Mouse (Mus musculus): ENCODE measurements at regions not wholly inside any gene's neighbourhood (a gene's known extent, or its start where the extent isn't known, plus 50 kb on each side); places are given as distances from the start of the nearest gene placed in this dataset.

GRCm38 (mm10) chr2:172623707-172624106 is 74.3 kb downstream of the Tfap2c start:
- no peak for TF ChIP-seq EP300 (IDR thresholded peaks at IDR 0.05; ENCODE audit: low read depth)
- TF ChIP-seq CTCF (IDR thresholded peaks at IDR 0.05; ENCODE audit: low read depth), result no peak
- H3K4me3 ChIP-seq (ENCODE audit: insufficient read depth in 1 of 2, low read depth in 2 of 2, low read length in 2 of 2), result no peak overlapping the region
- H3K9me3 ChIP-seq (ENCODE audit: control insufficient read depth, low read length), result no peaks in the 10 kb centered on the region
- no peak for DNase-seq (ENCODE audit: low read depth in 3 of 3, low spot score in 3 of 3)
- H3K4me2 ChIP-seq (ENCODE audit: low read depth), result no peak overlapping the region
- no peaks in the 10 kb centered on the region for H3K36me3 ChIP-seq (replicated peaks; ENCODE audit: control insufficient read depth, insufficient read depth, low read depth)
- 10% methylated on average over 14 of the region's 14 CpGs for WGBS (ENCODE audit: insufficient replicate concordance)
- H3K4me1 ChIP-seq (replicated peaks; ENCODE audit: control insufficient read depth in 2 of 2, insufficient read depth in 2 of 2, low read length in 1 of 2), result no peaks in the 10 kb centered on the region
- H3K9ac ChIP-seq (replicated peaks), result no peak overlapping the region
- no peak overlapping the region for H3K27ac ChIP-seq
- ATAC-seq (ENCODE audit: insufficient read depth), result no peak
- peaks cover 4% of the 10 kb centered on the region for H3K27me3 ChIP-seq (ENCODE audit: control insufficient read depth, insufficient read depth, low read length)

GRCm38 (mm10) chr2:172627353-172628306 is 78.2 kb downstream of the Tfap2c start:
- Histone ChIP-seq H3K36me3 (replicated peaks; ENCODE audit: control insufficient read depth, insufficient read depth, low read depth) (no peaks in the 10 kb centered on the region), H3K4me3 (ENCODE audit: insufficient read depth in 1 of 2, low read depth in 2 of 2, low read length in 2 of 2) (no peak overlapping the region), H3K9ac (replicated peaks) (no peak overlapping the region), H3K4me2 (ENCODE audit: low read depth) (no peak overlapping the region), H3K9me3 (ENCODE audit: control insufficient read depth, low read length) (no peaks in the 10 kb centered on the region), H3K4me1 (replicated peaks; ENCODE audit: control insufficient read depth in 2 of 2, insufficient read depth in 2 of 2, low read length in 1 of 2) (no peaks in the 10 kb centered on the region), H3K27ac (no peak overlapping the region), H3K27me3 (ENCODE audit: control insufficient read depth, insufficient read depth, low read length) (peaks cover 4% of the 10 kb centered on the region)
- ATAC-seq (ENCODE audit: insufficient read depth), result no peak
- TF ChIP-seq EP300 (IDR thresholded peaks at IDR 0.05; ENCODE audit: low read depth) (no peak), CTCF (IDR thresholded peaks at IDR 0.05; ENCODE audit: low read depth) (no peak)
- no peak for DNase-seq (ENCODE audit: low read depth in 3 of 3, low spot score in 3 of 3)
- 61% methylated on average over 20 of the region's 20 CpGs for WGBS (ENCODE audit: insufficient replicate concordance)

- Histone ChIP-seq H3K4me1 (replicated peaks; ENCODE audit: control insufficient read depth in 2 of 2, insufficient read depth in 2 of 2, low read length in 1 of 2) (no peaks in the 10 kb centered on the region), H3K27ac (no peak overlapping the region), H3K9me3 (ENCODE audit: control insufficient read depth, low read length) (no peaks in the 10 kb centered on the region), H3K27me3 (ENCODE audit: control insufficient read depth, insufficient read depth, low read length) (no peaks in the 10 kb centered on the region), H3K4me3 (ENCODE audit: insufficient read depth in 1 of 2, low read depth in 2 of 2, low read length in 2 of 2) (no peak overlapping the region), H3K9ac (replicated peaks) (no peak overlapping the region), H3K4me2 (ENCODE audit: low read depth) (no peak overlapping the region), H3K36me3 (replicated peaks; ENCODE audit: control insufficient read depth, insufficient read depth, low read depth) (no peaks in the 10 kb centered on the region)
- TF ChIP-seq CTCF (IDR thresholded peaks at IDR 0.05; ENCODE audit: low read depth) (no peak), EP300 (IDR thresholded peaks at IDR 0.05; ENCODE audit: low read depth) (no peak)
- DNase-seq (ENCODE audit: low read depth in 3 of 3, low spot score in 3 of 3) (no peak), ATAC-seq (ENCODE audit: insufficient read depth) (no peak)
- WGBS (ENCODE audit: insufficient replicate concordance), result 49% methylated on average over 3 of the region's 3 CpGs
Measured at GRCm38 (mm10) chr2:172630333-172630732, 80.9 kb downstream of the Tfap2c start.

- WGBS (ENCODE audit: insufficient replicate concordance), result 55% methylated on average over 11 of the region's 11 CpGs
- no peaks in the 10 kb centered on the region for H3K27me3 ChIP-seq (ENCODE audit: control insufficient read depth, insufficient read depth, low read length)
- no peak overlapping the region for H3K27ac ChIP-seq
- H3K36me3 ChIP-seq (replicated peaks; ENCODE audit: control insufficient read depth, insufficient read depth, low read depth), result no peaks in the 10 kb centered on the region
- no peaks in the 10 kb centered on the region for H3K4me1 ChIP-seq (replicated peaks; ENCODE audit: control insufficient read depth in 2 of 2, insufficient read depth in 2 of 2, low read length in 1 of 2)
- H3K4me2 ChIP-seq (ENCODE audit: low read depth), result no peak overlapping the region
- TF ChIP-seq EP300 (IDR thresholded peaks at IDR 0.05; ENCODE audit: low read depth), result no peak
- no peak for TF ChIP-seq CTCF (IDR thresholded peaks at IDR 0.05; ENCODE audit: low read depth)
- ATAC-seq (ENCODE audit: insufficient read depth) (no peak), DNase-seq (ENCODE audit: low read depth in 3 of 3, low spot score in 3 of 3) (no peak)
- H3K4me3 ChIP-seq (ENCODE audit: insufficient read depth in 1 of 2, low read depth in 2 of 2, low read length in 2 of 2), result no peak overlapping the region
- H3K9ac ChIP-seq (replicated peaks), result no peak overlapping the region
- H3K9me3 ChIP-seq (ENCODE audit: control insufficient read depth, low read length), result no peaks in the 10 kb centered on the region
Measured at GRCm38 (mm10) chr2:172642616-172643015, 93.2 kb downstream of the Tfap2c start.

GRCm38 (mm10) chr2:172643860-172644259 is 94.5 kb downstream of the Tfap2c start:
- H3K27ac ChIP-seq, result no peak overlapping the region
- no peak for TF ChIP-seq CTCF (IDR thresholded peaks at IDR 0.05; ENCODE audit: low read depth)
- no peak for TF ChIP-seq EP300 (IDR thresholded peaks at IDR 0.05; ENCODE audit: low read depth)
- DNase-seq (ENCODE audit: low read depth in 3 of 3, low spot score in 3 of 3), result no peak
- ATAC-seq (ENCODE audit: insufficient read depth), result no peak
- H3K4me1 ChIP-seq (replicated peaks; ENCODE audit: control insufficient read depth in 2 of 2, insufficient read depth in 2 of 2, low read length in 1 of 2), result no peaks in the 10 kb centered on the region
- H3K9me3 ChIP-seq (ENCODE audit: control insufficient read depth, low read length), result no peaks in the 10 kb centered on the region
- no peaks in the 10 kb centered on the region for H3K36me3 ChIP-seq (replicated peaks; ENCODE audit: control insufficient read depth, insufficient read depth, low read depth)
- 14% methylated on average over 12 of the region's 12 CpGs for WGBS (ENCODE audit: insufficient replicate concordance)
- no peak overlapping the region for H3K4me2 ChIP-seq (ENCODE audit: low read depth)
- H3K4me3 ChIP-seq (ENCODE audit: insufficient read depth in 1 of 2, low read depth in 2 of 2, low read length in 2 of 2), result no peak overlapping the region
- no peaks in the 10 kb centered on the region for H3K27me3 ChIP-seq (ENCODE audit: control insufficient read depth, insufficient read depth, low read length)
- no peak overlapping the region for H3K9ac ChIP-seq (replicated peaks)

Measured in liver, embryonic 14.5 days (tissue).